Mouse (Mus musculus) thymus, adult 2 months (tissue): ENCODE measurements at regions not wholly inside any gene's neighbourhood (a gene's known extent, or its start where the extent isn't known, plus 50 kb on each side); places are given as distances from the start of the nearest gene placed in this dataset.

ENCODE experiments used
- CTCF ChIP-seq: fragments of 200-500 bp; IDR thresholded peaks from 2 replicates; pipeline ENCODE4 v1.5.1; 2012; ENCODE audit warnings: mild to moderate bottlenecking, control low read depth, low read length, moderate library complexity, borderline replicate concordance; ENCODE audit not compliant: control insufficient read depth, poor library complexity, insufficient read depth; ENCODE audit errors: extremely low read depth
- POLR2A ChIP-seq: fragments of 200-500 bp; IDR thresholded peaks from 2 replicates; pipeline ENCODE4 v1.6.1; 2012; ENCODE audit warnings: mild to moderate bottlenecking, low read length, control low read depth, moderate library complexity; ENCODE audit not compliant: control insufficient read depth, poor library complexity, insufficient read depth; ENCODE audit errors: extremely low read depth

- TF ChIP-seq CTCF (no peak), POLR2A (no peak)
Measured at GRCm38 (mm10) chr6:100370358-100370757, 83.1 kb upstream of the Rybp start.
